9 mouse cellular contexts compared by ENCODE assay signal in genomic region chr19:36057231-36057811, GRCm38 (mm10). TPM values are rescaled to one million over a fixed set of nuclear protein-coding genes. Genes with fewer than 3 reads are reported as not detected.
A peak's percentile ranks its signal among the peaks of the same experiment; 100 is the strongest.
DNase-seq lines count a peak whose midpoint lies in the region; ATAC-seq and TF ChIP-seq lines count a peak whose summit lies in the region.
"Had no signal": no experiment of that assay in that cellular context is flagged by ENCODE, and none has a peak within 500 bp of the region (broad histone marks: within the 10 kb centered on the region; RNA-seq: fewer than 3 reads in every experiment).

Htr7 (minus strand) TSS chr19:36057507.

- no peak for TF ChIP-seq CTCF in kidney, adult 2 months (conservative IDR thresholded peaks at IDR 0.05; ENCODE audit: insufficient read depth, insufficient read length, low read depth, low read length)

- peak within 1 kb of the TSS; percentile 65 for H3K4me2 ChIP-seq in liver, embryonic 16.5 days (ENCODE audit: low read depth, low read length)

- H3K27me3 ChIP-seq in kidney, adult 2 months (replicated peaks; ENCODE audit: control insufficient read depth, insufficient read depth, low read length) = peaks cover 11% of the 10 kb centered on the region
- H3K27me3 ChIP-seq in heart, embryonic 10.5 days (ENCODE audit: insufficient read depth, poor library complexity, severe bottlenecking) = peaks cover 45% of the 10 kb centered on the region
- H3K27me3 ChIP-seq in liver, embryonic 16.5 days (ENCODE audit: control insufficient read depth, insufficient read depth, low read depth, low read length) = peaks cover 42% of the 10 kb centered on the region

- ATAC-seq in liver, embryonic 16.5 days (ENCODE audit: low read depth) = 0 out of 2 replicates have a peak, but pooled peaks have one; percentile 9
- no peak for ATAC-seq in CD4-positive, CD25-positive, alpha-beta regulatory T cell, adult 4 months

- H3K9ac ChIP-seq in liver, embryonic 16.5 days (ENCODE audit: low read depth, low read length) = no peak within 1 kb of the TSS

- peak within 1 kb of the TSS; percentile 46; the same call in 1 of the 2 replicates for H3K4me3 ChIP-seq in kidney, adult 2 months (ENCODE audit: insufficient read depth, low read depth, low read length)
- H3K4me3 ChIP-seq in heart, embryonic 10.5 days = peak within 1 kb of the TSS; percentile 74
- peak within 1 kb of the TSS; percentile 46 for H3K4me3 ChIP-seq in liver, embryonic 16.5 days (ENCODE audit: low read depth, low read length)

- no peaks in the 10 kb centered on the region for H3K4me1 ChIP-seq in kidney, adult 2 months (ENCODE audit: control insufficient read depth, insufficient read depth, low read length)
- H3K4me1 ChIP-seq in heart, embryonic 10.5 days = peaks cover 7% of the 10 kb centered on the region; the same call in 1 of the 2 replicates
- no peaks in the 10 kb centered on the region for H3K4me1 ChIP-seq in liver, embryonic 16.5 days (ENCODE audit: control insufficient read depth, low read depth, low read length)

- H3K27ac ChIP-seq in kidney, adult 2 months (ENCODE audit: insufficient read depth, low read depth, low read length) = no peak within 1 kb of the TSS
- H3K27ac ChIP-seq in heart, embryonic 10.5 days = peak within 1 kb of the TSS; percentile 75
- H3K27ac ChIP-seq in liver, embryonic 16.5 days (ENCODE audit: low read length) = no peak within 1 kb of the TSS
- H3K27ac ChIP-seq: macrophage had no signal

- no peaks in the 10 kb centered on the region for H3K9me3 ChIP-seq in heart, embryonic 10.5 days
- H3K9me3 ChIP-seq in liver, embryonic 16.5 days (replicated peaks; ENCODE audit: control insufficient read depth, low read length) = no peaks in the 10 kb centered on the region

- DNase-seq in kidney, adult 2 months = no peak
- DNase-seq in kidney, adult 9 months = no peak
- peak; percentile 72 for DNase-seq in embryo, embryonic 10.5 days (ENCODE audit: low spot score)
- DNase-seq in heart, embryonic 10.5 days (ENCODE audit: low spot score) = no peak
- DNase-seq in kidney, postnatal 14 days = peak; percentile 22
- peak; percentile 11 for DNase-seq in ovary, postnatal 14 days (ENCODE audit: low spot score)

- no peaks in the 10 kb centered on the region for H3K36me3 ChIP-seq in kidney, adult 2 months (ENCODE audit: control insufficient read depth, insufficient read depth, low read length)
- no peaks in the 10 kb centered on the region for H3K36me3 ChIP-seq in heart, embryonic 10.5 days
- no peaks in the 10 kb centered on the region for H3K36me3 ChIP-seq in liver, embryonic 16.5 days (ENCODE audit: control insufficient read depth, insufficient read depth)

- WGBS in kidney, adult 2 months = 1% methylated on average over 80 of the region's 86 CpGs
- 9% methylated on average over 80 of the region's 86 CpGs for WGBS in heart, embryonic 10.5 days
- WGBS in liver, embryonic 16.5 days (ENCODE audit: insufficient replicate concordance) = 1% methylated on average over 60 of the region's 86 CpGs

- no peak for TF ChIP-seq POLR2A in kidney, adult 2 months (IDR thresholded peaks at IDR 0.05; ENCODE audit: low read depth, low read length)

RNA-seq across cellular contexts. Expression of gene Htr7, which starts in this region (rescaled TPM):
- 0.06 and 0.11 TPM in 2 replicates for polyA plus RNA-seq in kidney, adult 2 months (2012; rRNA removed)
- polyA plus RNA-seq in heart, embryonic 10.5 days (2016; fragmentation: Nextera tagmentation; extraction: Ambion mirVana) = not detected in 2 replicates
- not detected in 2 replicates for polyA plus RNA-seq in liver, embryonic 16.5 days (2015; fragmentation: Nextera tagmentation; extraction: Ambion mirVana)
- polyA plus RNA-seq in CD4-positive, CD25-positive, alpha-beta regulatory T cell, adult 4 months (2017; shearing (Covaris generic)) = not detected

Comparison
In these comparisons a context has a peak if more than half of its experiments do, and no peak if none do; other contexts are left out.
1. DNase-seq: peak in embryo, embryonic 10.5 days (single experiment), kidney, postnatal 14 days (single experiment) and ovary, postnatal 14 days (single experiment); none in kidney, adult 2 months (single experiment), kidney, adult 9 months (single experiment) and heart, embryonic 10.5 days (single experiment).
2. Peak in ATAC-seq, H3K4me3 ChIP-seq and H3K4me2 ChIP-seq in liver, embryonic 16.5 days; RNA of the gene not detected or under 1 TPM.
3. Peak in every context shown above with its lines, with median percentiles within 50 percentile points of each other: H3K4me3 ChIP-seq.